Mouse (Mus musculus) cerebellum, adult 2 months (tissue): ENCODE data around the gene Lmntd1.

Experiments
- CTCF ChIP-seq: fragments of 200-500 bp; IDR thresholded peaks from 2 replicates; pipeline ENCODE4 v1.5.1; 2011; ENCODE audit warnings: low read depth, mild to moderate bottlenecking, control low read depth, low read length, moderate library complexity, borderline replicate concordance; ENCODE audit not compliant: insufficient read depth
- POLR2A ChIP-seq: fragments of 200-500 bp; IDR thresholded peaks from 2 replicates; pipeline ENCODE4 v1.6.1; 2011; ENCODE audit warnings: low read length, control low read depth, borderline replicate concordance; ENCODE audit not compliant: insufficient read depth

- no peak for TF ChIP-seq CTCF
- TF ChIP-seq POLR2A: no peak
Measured at GRCm38 (mm10) chr6:145374372-145374771, 239.7 kb downstream of the Lmntd1 start.
